Mouse (Mus musculus) forebrain, embryonic 14.5 days (tissue): ENCODE measurements at regions not wholly inside any gene's neighbourhood (a gene's known extent, or its start where the extent isn't known, plus 50 kb on each side); places are given as distances from the start of the nearest gene placed in this dataset.

Experiments used
- ATAC-seq: fragments of 200-750 bp; cut with Nextera tagmentation; 2 replicates; pipeline ENCODE4 v1.8.0; 2017; ENCODE audit warnings: mild to moderate bottlenecking, moderate library complexity
- DNase-seq: peaks from one replicate; pipeline ENCODE4 v3.0.0-alpha.2; 2015; ENCODE audit warnings: low spot score
- H3K27ac ChIP-seq: fragments of 300-500 bp; sonication (generic); 2 replicates; pipeline ENCODE4 v1.5.1; 2014; ENCODE audit warnings: low read depth, mild to moderate bottlenecking, control low read depth, low read length, moderate library complexity
- H3K27me3 ChIP-seq: fragments of 300-500 bp; sonication (generic); replicated peaks from 2 replicates; pipeline ENCODE4 v1.6.1; 2014; ENCODE audit warnings: low read length, control low read depth, mixed read lengths; ENCODE audit not compliant: control insufficient read depth, insufficient read depth
- H3K36me3 ChIP-seq: fragments of 300-500 bp; sonication (generic); 2 replicates; pipeline ENCODE4 v1.6.1; 2014; ENCODE audit warnings: low read length, control low read depth; ENCODE audit not compliant: control insufficient read depth, insufficient read depth
- H3K4me1 ChIP-seq: fragments of 300-500 bp; sonication (generic); 2 replicates; pipeline ENCODE4 v1.6.1; 2014; ENCODE audit warnings: antibody characterized with exemption, low read length, control low read depth; ENCODE audit not compliant: control insufficient read depth, insufficient read depth
- H3K4me2 ChIP-seq: fragments of 300-500 bp; sonication (generic); 2 replicates; pipeline ENCODE4 v1.6.1; 2014; ENCODE audit warnings: mild to moderate bottlenecking, control low read depth, low read length
- H3K4me3 ChIP-seq: fragments of 300-500 bp; sonication (generic); 2 replicates; pipeline ENCODE4 v1.5.1; 2014; ENCODE audit warnings: low read depth, low read length, control low read depth
- H3K9ac ChIP-seq: fragments of 300-500 bp; sonication (generic); 2 replicates; pipeline ENCODE4 v1.6.1; 2014; ENCODE audit warnings: mild to moderate bottlenecking, low read length, control low read depth, moderate library complexity
- H3K9me3 ChIP-seq: fragments of 300-500 bp; sonication (generic); replicated peaks from 2 replicates; pipeline ENCODE4 v1.6.1; 2016; ENCODE audit warnings: low read length, control low read depth, mixed read lengths; ENCODE audit not compliant: control insufficient read depth
- WGBS: fragments of 180-500 bp; shearing (Covaris S2); extraction: QIAGEN DNeasy Blood & Tissue Kit; methylation state at CpG from one replicate; pipeline ENCODE4 v1.1.7; 2014; 5-methylcytosine and 5-hydroxymethylcytosine counted together

DNA sequence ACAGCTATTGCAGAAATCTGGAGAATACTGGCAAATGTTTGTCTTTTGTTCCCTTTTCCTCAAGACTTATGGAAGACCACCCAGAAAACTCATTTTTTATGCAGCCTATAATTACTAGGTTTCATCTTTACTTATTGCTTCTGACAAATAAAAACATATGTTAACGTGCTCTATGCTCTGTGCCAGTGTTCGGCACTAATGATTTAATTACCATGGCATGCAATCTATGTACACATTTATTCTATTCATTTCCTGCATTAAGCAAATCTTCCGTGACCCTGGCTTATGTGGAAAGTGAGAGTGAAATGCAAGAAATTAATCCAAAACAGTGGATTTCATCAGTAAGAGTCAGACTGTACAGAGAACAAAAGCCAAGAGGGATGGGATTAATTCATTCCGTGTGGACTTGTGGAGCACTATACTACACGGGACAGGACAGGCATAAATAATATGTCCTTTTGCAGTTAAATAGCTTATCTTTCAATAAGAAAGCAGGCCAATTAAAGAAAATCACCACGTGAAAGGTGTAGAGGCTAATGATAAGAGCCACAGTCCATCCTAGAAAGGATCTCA, 679.5 kb downstream of the Ttll7 start:
- no peaks in the 10 kb centered on the region for H3K36me3 ChIP-seq
- H3K4me2 ChIP-seq: no peak overlapping the region
- no peaks in the 10 kb centered on the region for H3K4me1 ChIP-seq
- WGBS: 29% methylated on average over 6 of the region's 6 CpGs
- H3K27ac ChIP-seq: no peak overlapping the region
- DNase-seq: peak; percentile 28
- ATAC-seq: no peak
- no peak overlapping the region for H3K9ac ChIP-seq
- H3K4me3 ChIP-seq: no peak overlapping the region
- H3K9me3 ChIP-seq: no peaks in the 10 kb centered on the region
- no peaks in the 10 kb centered on the region for H3K27me3 ChIP-seq
